Mouse (Mus musculus) Muller cell, postnatal 12 days (primary cell): Measurements from ENCODE around the gene Fpgs.

Experiments used
- DNase-seq: peaks from one replicate; pipeline ENCODE4 v3.0.0-alpha.2; 2015; ENCODE audit errors: inconsistent ontology term

Fpgs gene

GRCm38 (mm10) chr2:32639632-32640031, 64.3 kb downstream of the Fpgs start:
- DNase-seq = no peak

- DNase-seq = no peak
Measured at GRCm38 (mm10) chr2:32637778-32638281, 66.1 kb downstream of the Fpgs start.

- no peak for DNase-seq
Measured at GRCm38 (mm10) chr2:32636617-32637016, 67.3 kb downstream of the Fpgs start.

- no peak for DNase-seq
Measured at GRCm38 (mm10) chr2:32634277-32635105, 69.5 kb downstream of the Fpgs start.

GRCm38 (mm10) chr2:32633660-32634059, 70.3 kb downstream of the Fpgs start:
- no peak for DNase-seq
